Mouse (Mus musculus) neural tube, embryonic 15.5 days (tissue): ENCODE results near the gene Fam84b. TPM values are rescaled to one million over a fixed set of nuclear protein-coding genes. Genes with fewer than 3 reads are reported as not detected.
"Not testable (repeated sequence)": the region's sequence is repeated elsewhere in the genome, so short reads cannot be mapped to it uniquely, and the experiment has no call there.

Experiments used
- ATAC-seq: fragments of 200-750 bp; cut with Nextera tagmentation; 2 replicates; pipeline ENCODE4 v1.8.0; 2017; ENCODE audit warnings: mild to moderate bottlenecking, moderate TSS enrichment, moderate library complexity; ENCODE audit not compliant: low FRiP score
- H3K27ac ChIP-seq: fragments of 300-500 bp; sonication (generic); replicated peaks from 2 replicates; pipeline ENCODE4 v1.5.1; 2015; ENCODE audit warnings: mild to moderate bottlenecking, inconsistent platforms
- H3K27me3 ChIP-seq: fragments of 300-500 bp; sonication (generic); replicated peaks from 2 replicates; pipeline ENCODE4 v1.6.1; 2015; ENCODE audit warnings: inconsistent platforms
- H3K36me3 ChIP-seq: fragments of 300-500 bp; sonication (generic); 2 replicates; pipeline ENCODE4 v1.6.1; 2015; ENCODE audit warnings: inconsistent platforms
- H3K4me1 ChIP-seq: fragments of 300-500 bp; sonication (generic); 2 replicates; pipeline ENCODE4 v1.6.1; 2015; ENCODE audit warnings: inconsistent platforms
- H3K4me2 ChIP-seq: fragments of 300-500 bp; sonication (generic); 2 replicates; pipeline ENCODE4 v1.6.1; 2015; ENCODE audit warnings: inconsistent platforms, mild to moderate bottlenecking, moderate library complexity
- H3K4me3 ChIP-seq: fragments of 300-500 bp; sonication (generic); replicated peaks from 2 replicates; pipeline ENCODE4 v1.5.1; 2015; ENCODE audit warnings: mild to moderate bottlenecking, inconsistent platforms
- H3K9ac ChIP-seq: fragments of 300-500 bp; sonication (generic); replicated peaks from 2 replicates; pipeline ENCODE4 v1.6.1; 2015; ENCODE audit warnings: mild to moderate bottlenecking, inconsistent platforms
- H3K9me3 ChIP-seq: fragments of 300-500 bp; sonication (generic); replicated peaks from 2 replicates; pipeline ENCODE4 v1.6.1; 2016; ENCODE audit warnings: inconsistent platforms
- WGBS: fragments of 180-500 bp; shearing (Covaris S2); methylation state at CpG from one replicate; pipeline ENCODE4 v1.1.7; 2015; ENCODE audit warnings: mixed read lengths; 5-methylcytosine and 5-hydroxymethylcytosine counted together
- polyA plus RNA-seq: library from polyadenylated mRNA; unstranded; fragments of >200 nt; fragmentation: Nextera tagmentation; extraction: Ambion mirVana; gene quantifications from 2 replicates; pipeline ENCODE4 v1.2.1, GENCODE M21; 2015

Fam84b gene
- polyA plus RNA-seq, 1 experiment from 2014 or later: 5.5 TPM

GRCm38 (mm10) chr15:60841785-60842184 lies 11.8 kb downstream of the Fam84b start:
- no peaks in the 10 kb centered on the region for H3K36me3 ChIP-seq
- no peak for ATAC-seq
- H3K9ac ChIP-seq: no peak overlapping the region
- no peak overlapping the region for H3K27ac ChIP-seq
- H3K4me2 ChIP-seq: no peak overlapping the region
- 0 out of 2 replicates have a peak, but pooled peaks cover 6% of the 10 kb centered on the region for H3K4me1 ChIP-seq
- WGBS: 68% methylated on average over 4 of the region's 4 CpGs
- H3K9me3 ChIP-seq: no peaks in the 10 kb centered on the region
- no peaks in the 10 kb centered on the region for H3K27me3 ChIP-seq
- no peak overlapping the region for H3K4me3 ChIP-seq

DNA sequence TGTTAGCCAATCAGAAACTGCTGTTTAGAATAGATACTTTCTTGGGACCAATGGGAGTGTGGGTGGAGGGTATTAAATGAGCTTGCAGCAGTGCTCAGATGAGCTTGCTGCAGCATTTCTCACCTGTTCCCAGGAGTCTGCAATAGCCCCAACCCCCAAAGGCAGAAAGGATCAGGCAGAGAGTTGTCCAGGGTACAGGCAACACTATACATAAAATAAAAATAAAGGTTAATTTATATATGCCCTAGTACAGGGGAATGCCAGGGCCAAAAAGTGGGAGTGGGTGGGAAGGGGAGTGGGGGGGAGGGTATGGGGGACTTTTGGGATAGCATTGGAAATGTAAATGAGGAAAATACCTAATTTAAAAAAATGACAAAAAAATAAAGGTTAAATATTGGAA lies 12.3 kb downstream of the Fam84b start:
- not testable (repeated sequence) for H3K36me3 ChIP-seq, H3K27me3 ChIP-seq, H3K9me3 ChIP-seq, H3K4me1 ChIP-seq, ATAC-seq, H3K4me2 ChIP-seq, H3K4me3 ChIP-seq, H3K9ac ChIP-seq, H3K27ac ChIP-seq

GRCm38 (mm10) chr15:60840296-60840670 lies 13.3 kb downstream of the Fam84b start:
- H3K4me2 ChIP-seq: no peak overlapping the region
- no peaks in the 10 kb centered on the region for H3K9me3 ChIP-seq
- ATAC-seq: no peak
- no peaks in the 10 kb centered on the region for H3K36me3 ChIP-seq
- H3K4me3 ChIP-seq: no peak overlapping the region
- no peaks in the 10 kb centered on the region for H3K27me3 ChIP-seq
- WGBS: 38% methylated on average over 4 of the region's 4 CpGs
- H3K4me1 ChIP-seq: no peaks in the 10 kb centered on the region
- no peak overlapping the region for H3K27ac ChIP-seq
- H3K9ac ChIP-seq: no peak overlapping the region

GRCm38 (mm10) chr15:60839539-60840295 lies 13.9 kb downstream of the Fam84b start:
- Histone ChIP-seq H3K27me3 (no peaks in the 10 kb centered on the region), H3K9ac (no peak overlapping the region), H3K4me3 (no peak overlapping the region), H3K4me2 (no peak overlapping the region), H3K27ac (no peak overlapping the region), H3K4me1 (no peaks in the 10 kb centered on the region), H3K9me3 (no peaks in the 10 kb centered on the region), H3K36me3 (no peaks in the 10 kb centered on the region)
- ATAC-seq: no peak
- WGBS: 35% methylated on average over 3 of the region's 3 CpGs

GRCm38 (mm10) chr15:60838135-60838534 lies 15.4 kb downstream of the Fam84b start:
- ATAC-seq: no peak

DNA sequence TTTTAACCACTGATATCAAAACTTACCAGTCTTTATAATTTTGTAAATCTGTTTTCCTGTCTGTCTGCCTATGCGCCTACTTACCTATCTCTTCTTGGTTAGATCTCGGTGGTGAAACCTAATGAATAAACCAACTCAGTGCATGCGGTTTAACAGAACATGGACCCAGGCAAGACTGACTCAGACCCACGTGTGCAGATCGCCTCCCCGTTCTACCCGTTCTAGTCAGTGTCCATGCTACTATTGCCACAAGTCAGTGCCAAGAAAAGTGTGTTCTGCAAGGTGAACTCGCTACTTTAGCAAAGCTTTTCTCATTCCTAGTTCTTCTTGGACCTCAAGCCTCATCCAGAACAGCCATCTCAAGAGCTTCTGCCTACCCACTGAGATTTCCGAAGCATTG lies 15.9 kb downstream of the Fam84b start:
- Histone ChIP-seq H3K9ac (no peak overlapping the region), H3K36me3 (no peaks in the 10 kb centered on the region), H3K27me3 (no peaks in the 10 kb centered on the region), H3K27ac (no peak overlapping the region), H3K4me2 (no peak overlapping the region), H3K4me3 (no peak overlapping the region), H3K4me1 (no peaks in the 10 kb centered on the region), H3K9me3 (no peaks in the 10 kb centered on the region)
- 94% methylated on average over 9 of the region's 9 CpGs for WGBS
- no peak for ATAC-seq

More at GRCm38 (mm10) chr15:60838135-60838534, 15.4 kb downstream of the Fam84b start:
- H3K27ac ChIP-seq: no peak overlapping the region
- H3K9ac ChIP-seq: no peak overlapping the region
- H3K4me1 ChIP-seq: no peaks in the 10 kb centered on the region
- no peak overlapping the region for H3K4me2 ChIP-seq
- no peaks in the 10 kb centered on the region for H3K27me3 ChIP-seq
- no peaks in the 10 kb centered on the region for H3K36me3 ChIP-seq
- H3K9me3 ChIP-seq: no peaks in the 10 kb centered on the region
- H3K4me3 ChIP-seq: no peak overlapping the region
- 60% methylated on average over 8 of the region's 8 CpGs for WGBS

- Histone ChIP-seq H3K27ac (no peak overlapping the region), H3K9ac (no peak overlapping the region), H3K4me3 (no peak overlapping the region), H3K4me2 (no peak overlapping the region), H3K27me3 (no peaks in the 10 kb centered on the region), H3K36me3 (no peaks in the 10 kb centered on the region), H3K4me1 (no peaks in the 10 kb centered on the region), H3K9me3 (no peaks in the 10 kb centered on the region)
- 87% methylated on average over 4 of the region's 4 CpGs for WGBS
- ATAC-seq: no peak
Measured at GRCm38 (mm10) chr15:60836321-60836720, 17.3 kb downstream of the Fam84b start.

DNA sequence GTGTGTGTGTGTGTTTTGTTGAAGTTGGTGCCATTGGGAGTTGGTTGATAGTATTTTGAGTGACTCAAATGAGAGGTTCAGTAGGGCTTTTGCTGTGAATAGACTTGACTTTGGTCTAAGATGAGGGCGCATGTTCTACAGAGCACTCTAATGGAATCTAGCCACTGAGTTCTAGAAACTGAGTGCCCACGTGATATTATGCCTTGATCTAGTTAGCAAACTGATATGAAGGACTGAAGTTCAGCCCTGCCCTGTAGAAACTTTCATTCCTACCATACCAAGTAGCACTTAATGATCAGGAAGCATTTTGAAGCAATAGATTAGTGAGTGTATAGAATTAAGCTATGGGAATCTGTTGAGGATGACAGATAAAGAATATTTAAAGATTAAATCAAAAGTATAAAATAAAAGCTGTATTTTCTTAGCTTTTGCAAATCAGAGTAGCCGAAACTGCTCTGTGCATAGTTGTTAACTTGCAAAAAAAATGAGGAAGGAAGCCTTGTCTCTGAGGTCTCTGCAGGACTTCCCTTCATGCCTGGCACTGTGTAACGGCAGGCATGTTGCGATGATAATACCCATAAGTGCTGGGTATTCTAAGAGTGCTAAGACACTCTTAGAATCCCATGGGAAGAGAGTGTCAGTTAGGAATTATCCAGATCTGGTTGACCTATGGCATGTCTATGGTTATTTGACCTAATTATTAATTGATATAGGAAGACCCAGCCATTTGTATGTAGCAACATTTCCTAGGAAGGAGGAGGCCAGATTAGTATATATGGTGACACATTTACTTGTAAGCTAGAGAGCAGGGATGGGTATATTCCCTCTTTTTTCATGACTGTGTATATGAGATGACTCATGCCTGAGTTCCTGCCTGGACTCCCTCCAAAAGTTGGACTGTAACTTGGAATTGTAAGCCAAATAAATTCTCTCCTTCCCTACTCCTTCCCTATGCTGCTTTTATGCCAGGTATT lies 18.7 kb downstream of the Fam84b start:
- H3K27me3 ChIP-seq: no peaks in the 10 kb centered on the region
- no peak for ATAC-seq
- no peak overlapping the region for H3K27ac ChIP-seq
- no peak overlapping the region for H3K9ac ChIP-seq
- H3K4me2 ChIP-seq: no peak overlapping the region
- H3K4me1 ChIP-seq: no peaks in the 10 kb centered on the region
- no peak overlapping the region for H3K4me3 ChIP-seq
- no peaks in the 10 kb centered on the region for H3K36me3 ChIP-seq
- 92% methylated on average over 5 of the region's 5 CpGs for WGBS
- H3K9me3 ChIP-seq: no peaks in the 10 kb centered on the region

DNA sequence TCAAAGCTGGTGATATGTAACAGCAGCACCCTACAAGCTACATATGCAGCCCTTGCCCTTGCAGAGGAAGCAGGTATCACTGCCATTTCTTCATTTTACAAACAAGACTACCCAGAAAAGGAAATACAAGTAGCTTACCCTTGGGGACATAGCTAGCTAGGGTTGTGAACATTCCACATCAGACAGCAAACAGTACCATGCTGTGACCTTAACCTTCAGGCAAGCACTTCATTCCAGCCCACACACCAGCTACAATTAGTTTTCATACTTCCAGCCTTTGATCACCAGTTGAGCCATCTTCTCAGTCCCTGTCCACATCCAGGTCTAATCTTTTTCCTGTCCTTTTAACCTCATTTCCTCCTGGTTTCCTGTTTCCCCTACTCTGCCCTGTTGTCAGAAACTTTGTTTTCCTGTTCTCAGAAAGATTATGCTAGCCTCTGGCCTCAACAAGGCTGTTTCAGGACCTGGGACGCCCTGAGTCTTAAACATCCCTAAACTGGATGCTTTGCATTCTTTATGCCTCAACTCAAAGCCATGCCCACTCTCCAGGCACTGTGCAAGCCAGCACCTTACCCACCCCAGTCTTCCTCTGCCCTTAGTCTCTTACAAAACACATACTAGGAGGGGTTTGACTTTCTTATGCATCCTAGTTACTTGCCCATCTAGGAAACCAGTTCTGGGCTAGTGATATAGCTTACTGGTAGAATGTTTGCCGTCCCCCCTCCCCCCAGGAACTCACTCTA lies 19.9 kb downstream of the Fam84b start:
- Histone ChIP-seq H3K36me3 (no peaks in the 10 kb centered on the region), H3K27me3 (no peaks in the 10 kb centered on the region), H3K4me1 (no peaks in the 10 kb centered on the region), H3K4me3 (no peak overlapping the region), H3K9ac (no peak overlapping the region), H3K27ac (no peak overlapping the region), H3K9me3 (no peaks in the 10 kb centered on the region), H3K4me2 (no peak overlapping the region)
- no peak for ATAC-seq
- WGBS: 63% methylated on average over 2 of the region's 2 CpGs

- ATAC-seq: no peak
Measured at GRCm38 (mm10) chr15:60832586-60832985, 21.0 kb downstream of the Fam84b start.

GRCm38 (mm10) chr15:60826226-60826625 lies 27.4 kb downstream of the Fam84b start:
- Histone ChIP-seq H3K4me3 (no peak overlapping the region), H3K9ac (no peak overlapping the region), H3K36me3 (no peaks in the 10 kb centered on the region), H3K4me1 (peaks cover 18% of the 10 kb centered on the region), H3K27me3 (peaks cover 4% of the 10 kb centered on the region; the same call in 1 of the 2 replicates), H3K4me2 (no peak overlapping the region), H3K27ac (no peak overlapping the region), H3K9me3 (no peaks in the 10 kb centered on the region)
- ATAC-seq: no peak
- 72% methylated on average over 1 of the region's 1 CpGs for WGBS

More at GRCm38 (mm10) chr15:60832586-60832985, 21.0 kb downstream of the Fam84b start:
- Histone ChIP-seq H3K9me3 (no peaks in the 10 kb centered on the region), H3K27me3 (no peaks in the 10 kb centered on the region), H3K4me3 (no peak overlapping the region), H3K4me2 (no peak overlapping the region), H3K36me3 (no peaks in the 10 kb centered on the region), H3K4me1 (no peaks in the 10 kb centered on the region), H3K9ac (no peak overlapping the region), H3K27ac (no peak overlapping the region)
